Mouse (Mus musculus) embryo, embryonic 10 days (tissue): ENCODE measurements around the gene Dcpp1.
"Not testable (repeated sequence)": the region's sequence is repeated elsewhere in the genome, so short reads cannot be mapped to it uniquely, and the experiment has no call there.

ENCODE experiments used
- DNase-seq: peaks from one replicate; pipeline ENCODE4 v3.0.0-alpha.2; 2015; ENCODE audit warnings: low spot score

Gene Dcpp1

GRCm38 (mm10) chr17:23880576-23880975 lies at the start of gene Dcpp1, which contains the start of gene Dcpp2:
TSS of gene Dcpp1 (plus strand) at chr17:23880876.
TSS of gene Dcpp2 (plus strand) at chr17:23880880.
- not testable (repeated sequence) for DNase-seq

DNA sequence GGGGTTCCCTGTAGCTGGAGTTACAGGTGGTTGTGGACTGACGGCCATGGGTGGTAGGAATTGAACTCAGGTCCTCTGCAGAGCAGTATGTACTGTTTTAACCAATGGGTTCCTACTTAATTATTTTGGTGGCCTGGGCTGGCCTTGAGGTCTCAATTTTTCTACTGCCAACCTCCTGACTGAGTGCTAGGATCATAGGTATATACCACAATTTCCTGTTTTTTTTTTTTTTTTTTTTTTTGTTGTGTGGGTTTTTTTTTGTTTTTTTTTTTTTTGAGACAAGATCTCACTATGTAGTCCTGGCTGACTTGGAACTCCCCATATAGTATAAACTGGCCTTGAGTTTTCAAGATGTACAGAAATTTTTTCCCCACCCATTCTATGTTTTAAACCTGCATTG lies 49.5 kb upstream of the Dcpp1 start:
- no peak for DNase-seq

GRCm38 (mm10) chr17:23836006-23836575 lies 44.6 kb upstream of the Dcpp1 start, which contains the start of gene Prss33:
TSS of gene Prss33 (minus strand) at chr17:23836056.
- no peak for DNase-seq

DNA sequence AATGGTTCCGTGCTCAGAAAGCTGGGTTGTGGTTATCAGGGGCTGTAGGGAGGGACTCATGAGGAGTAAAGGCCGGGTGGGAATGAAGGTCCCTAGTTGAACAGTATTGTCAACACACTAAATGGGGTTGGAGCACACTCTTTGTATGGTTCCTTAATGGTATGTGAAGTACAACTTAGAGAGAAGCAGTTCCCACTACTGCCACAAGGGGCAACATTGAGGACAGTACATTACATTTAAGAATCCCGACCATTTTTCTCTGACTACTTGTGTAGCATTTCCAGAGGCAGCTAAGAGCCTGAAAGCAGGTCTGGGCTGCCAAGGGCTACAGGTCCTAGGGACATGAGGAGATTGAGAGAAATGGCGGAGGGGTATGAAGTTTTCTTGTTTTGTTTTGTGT lies 39.5 kb upstream of the Dcpp1 start:
- DNase-seq = peak; percentile 89

GRCm38 (mm10) chr17:23843141-23843811 lies 37.4 kb upstream of the Dcpp1 start:
- DNase-seq = no peak

DNA sequence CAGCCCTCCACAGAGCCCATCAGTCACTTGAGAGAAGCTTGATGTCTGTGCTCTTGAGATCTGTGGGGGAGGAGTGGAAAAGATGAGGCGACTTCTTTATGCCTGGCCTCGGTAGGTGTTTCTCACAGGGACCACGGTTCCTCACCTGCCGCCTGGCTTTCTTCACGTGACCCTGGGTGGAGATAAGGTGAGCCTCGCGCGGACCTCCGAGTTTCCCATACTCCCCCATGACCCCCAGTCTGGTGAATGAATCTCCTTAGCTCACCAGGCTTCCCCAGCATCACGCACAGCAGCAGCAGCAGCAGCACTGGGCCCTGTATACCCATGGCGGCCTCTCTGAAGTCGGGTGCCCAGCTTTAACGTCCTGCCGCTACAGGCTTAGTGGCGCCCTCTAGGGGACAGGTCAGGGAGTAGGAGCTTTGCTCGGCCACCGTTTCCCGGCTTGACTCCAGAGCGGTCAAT lies 36.8 kb upstream of the Dcpp1 start, which contains the start of the genes Prss32 and Prss41:
Gene Prss32, plus strand, starts transcription at position 44 of the 462 bp plus-strand sequence.
Gene Prss41, minus strand, starts transcription at position 361 of the 462 bp plus-strand sequence.
- peak; percentile 73 for DNase-seq

DNA sequence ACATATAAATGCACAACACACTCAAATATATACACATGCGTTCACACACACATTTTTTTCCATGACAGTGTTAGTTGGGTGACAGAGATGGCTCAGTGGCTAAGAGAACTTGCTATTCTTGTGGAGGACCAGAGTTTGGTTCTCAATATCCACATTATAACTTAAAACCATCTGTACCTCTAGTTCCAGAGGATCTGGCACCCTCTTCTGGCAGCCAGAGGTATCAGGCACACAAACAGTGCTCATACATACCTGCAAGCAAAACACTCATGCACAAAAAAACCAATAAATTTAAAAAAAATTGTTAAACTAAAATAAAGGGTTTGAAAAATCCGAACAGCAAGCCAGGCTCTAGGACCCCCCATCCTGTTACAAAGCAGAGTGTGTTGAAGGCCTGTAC lies 30.6 kb upstream of the Dcpp1 start:
- no peak for DNase-seq

GRCm38 (mm10) chr17:23850853-23851749 lies 29.6 kb upstream of the Dcpp1 start:
- peak; percentile 86 for DNase-seq

DNA sequence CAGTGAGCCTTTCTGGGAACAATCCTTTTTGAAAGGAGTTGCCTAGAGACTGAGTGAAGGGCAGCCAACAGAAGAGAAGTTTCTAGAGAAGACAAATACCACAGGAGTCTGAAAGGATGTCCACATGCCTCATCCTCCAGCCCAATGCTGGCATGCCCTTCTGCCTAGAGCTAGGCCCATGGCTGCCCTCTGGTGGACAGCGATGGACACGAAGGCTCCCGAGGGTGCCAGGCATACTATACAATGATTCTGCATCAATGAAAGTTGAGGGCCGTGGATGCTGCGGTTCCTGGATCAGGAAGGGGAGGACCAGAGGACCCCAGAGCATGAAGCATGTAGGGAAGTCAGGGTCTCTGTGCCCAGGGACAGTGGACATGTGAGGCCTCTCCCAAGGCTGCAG lies 27.4 kb upstream of the Dcpp1 start:
- peak; percentile 74 for DNase-seq

- DNase-seq = no peak
Observed at GRCm38 (mm10) chr17:23854229-23854765, 26.4 kb upstream of the Dcpp1 start.

DNA sequence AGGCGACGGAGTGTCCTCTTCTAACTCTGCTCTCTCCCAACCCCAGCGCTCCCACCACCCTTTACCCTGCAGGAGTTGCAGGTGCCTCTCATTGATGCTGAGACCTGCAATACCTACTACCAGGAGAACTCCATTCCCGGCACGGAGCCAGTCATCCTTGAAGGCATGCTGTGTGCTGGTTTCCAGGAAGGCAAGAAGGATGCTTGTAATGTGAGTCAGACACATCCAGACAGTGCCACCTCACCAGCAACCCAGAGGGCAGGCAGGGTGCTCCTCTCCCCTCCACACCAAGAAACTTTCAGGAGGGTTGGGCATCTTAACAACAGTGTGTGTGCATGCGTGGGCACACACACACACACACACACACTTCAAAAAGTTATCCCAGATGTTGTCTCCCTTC lies 23.5 kb upstream of the Dcpp1 start:
- no peak for DNase-seq

DNA sequence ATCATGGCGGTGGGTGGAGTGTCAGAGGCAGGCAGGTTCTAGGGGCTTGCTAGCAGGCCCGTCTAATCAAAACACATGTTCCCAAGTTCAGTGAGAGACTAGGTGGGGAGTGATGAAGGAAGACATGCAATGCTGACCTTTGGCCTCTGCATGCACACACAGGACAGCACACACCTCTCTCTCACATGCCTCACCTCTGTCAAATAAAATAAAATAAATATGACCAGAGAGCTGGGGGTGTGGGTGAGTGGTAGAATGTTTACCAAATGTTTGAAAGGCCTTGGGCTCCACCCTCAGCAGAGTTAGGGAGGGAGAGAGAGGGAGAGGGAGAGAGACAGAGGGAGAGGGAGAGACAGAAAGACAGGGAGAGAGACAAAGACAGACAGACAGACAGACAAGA lies 22.8 kb upstream of the Dcpp1 start:
- DNase-seq = no peak

DNA sequence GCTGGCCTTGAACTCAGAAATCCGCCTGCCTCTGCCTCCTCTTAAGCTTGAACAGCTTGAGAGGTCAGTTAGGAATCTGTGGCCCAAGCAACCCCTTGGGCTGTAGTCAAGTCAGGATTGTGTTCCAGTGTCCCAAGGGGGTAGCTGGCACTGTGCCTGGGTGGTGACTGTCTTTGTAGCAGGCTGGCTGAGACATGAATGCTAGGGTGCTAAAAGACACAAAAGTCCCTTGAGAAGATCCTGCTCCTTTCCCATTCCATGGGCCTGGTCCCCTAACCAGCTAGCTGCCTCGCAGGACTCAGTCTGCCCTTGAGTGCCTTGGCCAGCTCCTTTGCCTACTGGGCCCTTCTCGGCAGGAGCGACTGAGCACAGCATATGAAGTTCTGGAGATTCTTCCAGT lies 17.8 kb upstream of the Dcpp1 start:
- no peak for DNase-seq

DNA sequence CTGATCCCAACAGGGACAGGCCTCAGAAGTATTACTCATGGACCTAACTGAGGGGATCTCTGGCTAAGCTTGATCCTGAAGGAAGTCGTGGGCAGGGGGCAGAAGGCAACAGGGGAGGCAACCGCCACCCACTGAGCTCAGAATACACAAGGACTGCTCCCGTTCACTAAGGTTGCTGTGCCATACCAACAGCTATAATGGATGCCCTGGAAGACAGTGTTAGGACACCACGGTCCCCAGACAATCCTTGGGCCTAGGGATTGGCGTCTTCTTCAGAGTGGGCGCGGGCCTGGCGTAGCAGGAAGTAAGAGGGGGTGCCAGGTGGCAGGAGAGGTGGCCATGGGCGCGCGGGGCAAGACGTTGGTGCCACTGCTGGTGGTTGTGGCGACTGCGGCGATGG lies 12.9 kb upstream of the Dcpp1 start, which contains the start of gene Prss21:
Gene Prss21, plus strand, starts transcription at position 301 of the 400 bp plus-strand sequence.
- no peak for DNase-seq

GRCm38 (mm10) chr17:23868513-23868912 lies 12.2 kb upstream of the Dcpp1 start:
- no peak for DNase-seq

- peak; percentile 86 for DNase-seq
Observed at GRCm38 (mm10) chr17:23873884-23874856, 6.5 kb upstream of the Dcpp1 start.

- no peak for DNase-seq
Observed at GRCm38 (mm10) chr17:23876741-23877140, 3.9 kb upstream of the Dcpp1 start.

DNA sequence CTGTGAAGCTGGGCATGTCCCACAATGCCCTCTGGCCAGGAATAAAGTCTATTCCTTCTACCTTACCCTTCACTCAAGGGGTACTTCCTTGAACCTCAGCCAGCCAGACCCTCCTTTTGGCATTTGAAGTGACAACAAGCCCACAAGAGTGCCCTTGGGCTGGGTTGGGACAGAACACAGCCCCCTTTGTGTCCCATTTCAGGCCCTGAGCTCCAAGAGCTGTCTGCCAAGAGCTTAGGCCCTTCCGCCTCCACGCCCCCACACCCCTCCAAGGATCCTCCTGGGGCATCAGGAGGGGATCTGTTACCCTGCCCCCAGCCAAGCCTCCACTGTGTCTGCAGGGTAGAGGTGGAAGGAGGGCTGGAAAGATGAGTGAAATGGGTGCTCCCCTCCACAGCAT lies 3.5 kb upstream of the Dcpp1 start:
- no peak for DNase-seq

- not testable (repeated sequence) for DNase-seq
Observed at GRCm38 (mm10) chr17:23917158-23917557, 36.5 kb downstream of the Dcpp1 start, which contains the start of gene Dcpp3. TSS of gene Dcpp3 (plus strand) at chr17:23917458.

DNA sequence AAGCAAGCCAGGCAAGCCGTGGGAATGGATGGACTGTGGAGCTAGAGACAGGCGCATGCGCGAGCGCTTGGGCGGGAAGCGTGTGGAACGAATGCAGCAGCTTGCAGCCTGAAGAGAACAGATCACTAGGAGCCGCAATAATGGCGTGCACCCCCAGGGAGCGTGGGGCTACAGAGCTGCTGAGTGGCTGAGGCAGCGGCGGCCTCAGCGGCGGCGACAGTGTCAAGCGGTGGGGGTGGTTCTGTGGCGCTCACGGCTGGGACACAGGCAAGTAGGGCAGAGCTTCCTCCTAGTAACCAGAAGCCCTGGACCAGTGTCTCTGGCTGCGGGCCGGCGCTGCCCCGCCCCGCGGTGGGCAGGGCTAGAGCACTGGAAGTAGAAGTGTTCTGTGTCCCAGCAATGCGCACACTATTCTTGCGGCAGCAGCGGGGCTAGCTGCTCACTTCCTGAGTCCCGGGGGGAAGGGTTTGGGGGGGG lies 43.9 kb downstream of the Dcpp1 start:
- DNase-seq = peak; percentile 95

DNA sequence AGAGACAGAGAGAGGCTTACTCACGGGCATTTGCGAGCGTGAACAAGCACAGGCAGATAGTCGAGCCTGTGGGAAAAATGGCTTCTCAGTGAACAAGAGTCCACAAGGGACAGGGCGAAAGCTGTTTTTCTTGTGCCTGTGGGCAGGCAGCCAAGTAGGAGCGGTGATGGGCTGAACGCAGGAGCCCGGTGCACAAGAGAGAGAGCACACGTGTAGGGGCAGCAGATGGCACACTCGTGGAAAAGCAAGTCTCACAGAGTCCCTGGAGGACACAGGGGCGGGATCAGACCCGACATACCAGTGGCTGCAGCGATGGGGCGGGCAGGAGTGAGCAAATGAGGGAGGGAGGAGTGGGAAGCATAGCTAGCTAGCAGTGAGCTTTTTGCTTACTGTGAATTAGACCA lies 44.4 kb downstream of the Dcpp1 start:
- peak; percentile 82 for DNase-seq
